Mouse (Mus musculus): ENCODE data around the gene Capn2. TPM values are rescaled to one million over a fixed set of nuclear protein-coding genes. Genes with fewer than 3 reads are reported as not detected.
A peak's percentile ranks its signal among the peaks of the same experiment; 100 is the strongest.

The Capn2 gene
- polyA plus RNA-seq, 1 experiment from 2014 or later: 116 TPM

GRCm38 (mm10) chr1:182429826-182430225 lies 87.6 kb downstream of the Capn2 start:
- DNase-seq (no peak), ATAC-seq (ENCODE audit: insufficient read depth) (no peak)
- Histone ChIP-seq H3K9me3 (ENCODE audit: low read depth, low read length) (no peaks in the 10 kb centered on the region), H3K4me3 (ENCODE audit: low read depth, low read length) (no peak overlapping the region), H3K27me3 (ENCODE audit: insufficient read depth, low read length) (no peaks in the 10 kb centered on the region), H3K9ac (no peak overlapping the region), H3K36me3 (ENCODE audit: insufficient read depth) (peaks cover 39% of the 10 kb centered on the region), H3K4me1 (ENCODE audit: insufficient read depth) (no peaks in the 10 kb centered on the region), H3K4me2 (no peak overlapping the region), H3K27ac (ENCODE audit: low read depth) (no peak overlapping the region)
- WGBS: 71% methylated on average over 3 of the region's 3 CpGs
- no peak for TF ChIP-seq CTCF (IDR thresholded peaks at IDR 0.05; ENCODE audit: low read depth)

- Histone ChIP-seq H3K27me3 (ENCODE audit: insufficient read depth, low read length) (no peaks in the 10 kb centered on the region), H3K9ac (no peak overlapping the region), H3K4me1 (ENCODE audit: insufficient read depth) (no peaks in the 10 kb centered on the region), H3K27ac (ENCODE audit: low read depth) (no peak overlapping the region), H3K4me3 (ENCODE audit: low read depth, low read length) (no peak overlapping the region), H3K9me3 (ENCODE audit: low read depth, low read length) (no peaks in the 10 kb centered on the region), H3K4me2 (no peak overlapping the region), H3K36me3 (ENCODE audit: insufficient read depth) (peaks cover 25% of the 10 kb centered on the region)
- no peak for TF ChIP-seq CTCF (IDR thresholded peaks at IDR 0.05; ENCODE audit: low read depth)
- DNase-seq: peak; percentile 44
- ATAC-seq (ENCODE audit: insufficient read depth): no peak
- WGBS: 68% methylated on average over 1 of the region's 1 CpGs
Observed at GRCm38 (mm10) chr1:182427426-182427825, 90.0 kb downstream of the Capn2 start.

- TF ChIP-seq CTCF (IDR thresholded peaks at IDR 0.05; ENCODE audit: low read depth): no peak
- peaks cover 15% of the 10 kb centered on the region for H3K36me3 ChIP-seq (ENCODE audit: insufficient read depth)
- H3K4me1 ChIP-seq (ENCODE audit: insufficient read depth): no peaks in the 10 kb centered on the region
- no peak for ATAC-seq (ENCODE audit: insufficient read depth)
- H3K9ac ChIP-seq: no peak overlapping the region
- WGBS: 51% methylated on average over 2 of the region's 2 CpGs
- H3K27me3 ChIP-seq (ENCODE audit: insufficient read depth, low read length): no peaks in the 10 kb centered on the region
- no peak overlapping the region for H3K4me3 ChIP-seq (ENCODE audit: low read depth, low read length)
- no peak overlapping the region for H3K4me2 ChIP-seq
- no peak for DNase-seq
- no peak overlapping the region for H3K27ac ChIP-seq (ENCODE audit: low read depth)
- H3K9me3 ChIP-seq (ENCODE audit: low read depth, low read length): no peaks in the 10 kb centered on the region
Observed at GRCm38 (mm10) chr1:182426444-182426843, 91.0 kb downstream of the Capn2 start.

GRCm38 (mm10) chr1:182425176-182425575 lies 92.2 kb downstream of the Capn2 start:
- H3K4me3 ChIP-seq (ENCODE audit: low read depth, low read length): no peak overlapping the region
- H3K9ac ChIP-seq: no peak overlapping the region
- no peak for TF ChIP-seq CTCF (IDR thresholded peaks at IDR 0.05; ENCODE audit: low read depth)
- no peak overlapping the region for H3K4me2 ChIP-seq
- no peak overlapping the region for H3K27ac ChIP-seq (ENCODE audit: low read depth)
- 64% methylated on average over 3 of the region's 3 CpGs for WGBS
- no peaks in the 10 kb centered on the region for H3K27me3 ChIP-seq (ENCODE audit: insufficient read depth, low read length)
- no peak for DNase-seq
- ATAC-seq (ENCODE audit: insufficient read depth): no peak
- peaks cover 6% of the 10 kb centered on the region; the same call in 1 of the 2 replicates for H3K36me3 ChIP-seq (ENCODE audit: insufficient read depth)
- H3K4me1 ChIP-seq (ENCODE audit: insufficient read depth): no peaks in the 10 kb centered on the region
- H3K9me3 ChIP-seq (ENCODE audit: low read depth, low read length): no peaks in the 10 kb centered on the region

GRCm38 (mm10) chr1:182424274-182424673 lies 93.1 kb downstream of the Capn2 start:
- WGBS: 60% methylated on average over 2 of the region's 2 CpGs

GRCm38 (mm10) chr1:182419481-182419880 lies 97.9 kb downstream of the Capn2 start:
- 71% methylated on average over 3 of the region's 3 CpGs for WGBS
- no peak for TF ChIP-seq CTCF (IDR thresholded peaks at IDR 0.05; ENCODE audit: low read depth)
- no peak for DNase-seq
- Histone ChIP-seq H3K27ac (ENCODE audit: low read depth) (no peak overlapping the region), H3K9me3 (ENCODE audit: low read depth, low read length) (no peaks in the 10 kb centered on the region), H3K4me1 (ENCODE audit: insufficient read depth) (no peaks in the 10 kb centered on the region), H3K9ac (no peak overlapping the region), H3K4me3 (ENCODE audit: low read depth, low read length) (no peak overlapping the region), H3K27me3 (ENCODE audit: insufficient read depth, low read length) (no peaks in the 10 kb centered on the region), H3K4me2 (no peak overlapping the region), H3K36me3 (ENCODE audit: insufficient read depth) (no peaks in the 10 kb centered on the region)
- ATAC-seq (ENCODE audit: insufficient read depth): no peak

More at GRCm38 (mm10) chr1:182424274-182424673, 93.1 kb downstream of the Capn2 start:
- no peaks in the 10 kb centered on the region for H3K27me3 ChIP-seq (ENCODE audit: insufficient read depth, low read length)
- no peaks in the 10 kb centered on the region for H3K4me1 ChIP-seq (ENCODE audit: insufficient read depth)
- ATAC-seq (ENCODE audit: insufficient read depth) (no peak), DNase-seq (no peak)
- H3K36me3 ChIP-seq (ENCODE audit: insufficient read depth): no peaks in the 10 kb centered on the region
- no peaks in the 10 kb centered on the region for H3K9me3 ChIP-seq (ENCODE audit: low read depth, low read length)
- no peak overlapping the region for H3K4me2 ChIP-seq
- H3K9ac ChIP-seq: no peak overlapping the region
- no peak for TF ChIP-seq CTCF (IDR thresholded peaks at IDR 0.05; ENCODE audit: low read depth)
- no peak overlapping the region for H3K4me3 ChIP-seq (ENCODE audit: low read depth, low read length)
- no peak overlapping the region for H3K27ac ChIP-seq (ENCODE audit: low read depth)

Other genes starting within 250 kb of the Capn2 start
- 131 and 141 TPM in 2 replicates for gene Degs1, start 234.8 kb downstream of the Capn2 start, polyA plus RNA-seq (2014; fragmentation: Nextera tagmentation; extraction: Ambion mirVana)
- 23.1 and 27.2 TPM in 2 replicates for gene Fbxo28, start 176.0 kb downstream of the Capn2 start, polyA plus RNA-seq (2014; fragmentation: Nextera tagmentation; extraction: Ambion mirVana)
- gene Trp53bp2, start 108.4 kb downstream of the Capn2 start, polyA plus RNA-seq (2014; fragmentation: Nextera tagmentation; extraction: Ambion mirVana): 29.0 and 29.1 TPM in 2 replicates
- not detected in 2 replicates for gene Capn8, start 47.4 kb upstream of the Capn2 start, polyA plus RNA-seq (2014; fragmentation: Nextera tagmentation; extraction: Ambion mirVana)
- gene Ccdc185, start 231.6 kb upstream of the Capn2 start, polyA plus RNA-seq (2014; fragmentation: Nextera tagmentation; extraction: Ambion mirVana): not detected in 2 replicates
- gene Susd4, start 246.3 kb upstream of the Capn2 start, polyA plus RNA-seq (2014; fragmentation: Nextera tagmentation; extraction: Ambion mirVana): 20.6 and 20.9 TPM in 2 replicates